Mouse (Mus musculus): ENCODE results near the gene Med8. TPM values are rescaled to one million over a fixed set of nuclear protein-coding genes. Genes with fewer than 3 reads are reported as not detected.

Med8 gene
- polyA plus RNA-seq, 1 experiment from 2014 or later: 101 TPM

DNA sequence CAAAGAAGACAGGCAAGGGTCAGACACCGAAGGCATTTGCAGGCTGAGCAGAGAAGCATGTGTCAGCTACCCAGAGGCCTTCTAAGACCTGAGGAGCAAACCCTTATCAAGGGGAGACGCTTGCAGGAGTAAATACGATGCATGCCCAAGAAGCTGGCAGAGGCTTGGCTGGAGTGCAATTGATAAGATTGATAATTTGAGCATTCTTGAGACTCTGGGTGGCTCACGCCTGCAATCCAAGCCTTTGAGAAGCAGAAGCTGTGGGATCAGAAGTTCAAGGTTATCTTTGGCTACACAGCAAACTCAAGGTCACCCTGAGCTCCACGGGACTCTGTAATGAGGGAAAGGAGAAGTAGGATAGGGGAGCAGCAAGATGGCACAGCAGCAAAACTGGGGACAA lies 7.2 kb upstream of the Med8 start:
- no peaks in the 10 kb centered on the region for H3K9me3 ChIP-seq (replicated peaks; ENCODE audit: control insufficient read depth, low read length, poor library complexity, severe bottlenecking)
- ATAC-seq: no peak
- no peaks in the 10 kb centered on the region for H3K27me3 ChIP-seq (ENCODE audit: control insufficient read depth, insufficient read depth, low read depth, low read length)
- no peak overlapping the region for H3K27ac ChIP-seq (ENCODE audit: low read length)
- H3K4me2 ChIP-seq (ENCODE audit: low read length): no peak overlapping the region
- no peaks in the 10 kb centered on the region for H3K4me1 ChIP-seq (ENCODE audit: control insufficient read depth, insufficient read depth, low read length)
- no peak overlapping the region for H3K4me3 ChIP-seq (ENCODE audit: low read depth, low read length)
- WGBS: 97% methylated on average over 5 of the region's 5 CpGs
- H3K36me3 ChIP-seq (ENCODE audit: control insufficient read depth, insufficient read depth, low read length): peaks cover 47% of the 10 kb centered on the region
- H3K9ac ChIP-seq (ENCODE audit: low read depth, low read length): no peak overlapping the region

DNA sequence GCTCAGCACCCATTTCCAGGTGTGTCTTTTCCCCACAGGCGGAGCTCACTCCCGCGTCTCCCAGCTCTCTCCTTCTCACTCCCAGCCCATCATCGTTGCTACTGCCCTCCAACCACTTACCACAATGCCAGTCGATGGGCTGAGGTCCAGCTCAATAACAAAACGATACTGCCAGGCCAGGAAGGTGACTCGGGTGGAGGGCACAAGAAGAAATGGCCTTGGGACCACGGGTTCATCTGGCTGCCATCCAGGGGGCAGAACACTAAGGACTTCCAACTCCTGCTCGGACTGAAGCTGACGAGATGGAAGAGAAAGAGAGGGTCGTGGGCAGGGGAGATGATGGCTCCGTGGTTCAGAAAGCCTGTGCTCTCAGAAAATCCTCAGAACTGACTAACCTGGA lies 6.4 kb upstream of the Med8 start:
- Histone ChIP-seq H3K4me3 (ENCODE audit: low read depth, low read length) (no peak overlapping the region), H3K9ac (ENCODE audit: low read depth, low read length) (no peak overlapping the region), H3K27ac (ENCODE audit: low read length) (no peak overlapping the region), H3K27me3 (ENCODE audit: control insufficient read depth, insufficient read depth, low read depth, low read length) (no peaks in the 10 kb centered on the region), H3K36me3 (ENCODE audit: control insufficient read depth, insufficient read depth, low read length) (peaks cover 44% of the 10 kb centered on the region), H3K4me2 (ENCODE audit: low read length) (no peak overlapping the region), H3K9me3 (replicated peaks; ENCODE audit: control insufficient read depth, low read length, poor library complexity, severe bottlenecking) (no peaks in the 10 kb centered on the region), H3K4me1 (ENCODE audit: control insufficient read depth, insufficient read depth, low read length) (peaks cover under 1% of the 10 kb centered on the region; the same call in 1 of the 2 replicates)
- ATAC-seq: no peak
- 91% methylated on average over 12 of the region's 12 CpGs for WGBS

DNA sequence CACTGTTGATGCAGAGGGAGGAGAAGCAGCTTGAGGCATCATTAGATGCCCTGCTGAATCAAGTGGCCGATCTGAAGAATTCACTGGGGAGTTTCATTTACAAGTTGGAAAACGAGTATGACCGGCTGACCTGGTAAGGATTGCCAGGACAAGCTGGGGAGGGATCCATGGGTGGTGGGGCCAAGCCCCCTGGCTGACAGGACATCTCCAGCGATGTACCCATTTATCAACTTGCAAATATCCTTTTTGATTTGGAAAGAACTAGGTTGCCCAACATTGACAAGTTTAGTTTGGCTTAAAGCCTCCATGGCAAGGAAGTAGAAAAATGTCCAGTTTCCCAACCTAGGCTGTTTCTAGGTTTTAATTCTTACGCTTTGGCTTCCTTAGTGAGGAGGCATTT lies 1.7 kb downstream of the Med8 start:
- H3K4me1 ChIP-seq (ENCODE audit: control insufficient read depth, insufficient read depth, low read length): peaks cover 18% of the 10 kb centered on the region
- no peak overlapping the region for H3K4me2 ChIP-seq (ENCODE audit: low read length)
- peaks cover 23% of the 10 kb centered on the region for H3K36me3 ChIP-seq (ENCODE audit: control insufficient read depth, insufficient read depth, low read length)
- no peak overlapping the region for H3K4me3 ChIP-seq (ENCODE audit: low read depth, low read length)
- 97% methylated on average over 5 of the region's 5 CpGs for WGBS
- H3K27me3 ChIP-seq (ENCODE audit: control insufficient read depth, insufficient read depth, low read depth, low read length): no peaks in the 10 kb centered on the region
- no peak for ATAC-seq
- no peak overlapping the region for H3K9ac ChIP-seq (ENCODE audit: low read depth, low read length)
- no peak overlapping the region for H3K27ac ChIP-seq (ENCODE audit: low read length)
- no peaks in the 10 kb centered on the region for H3K9me3 ChIP-seq (replicated peaks; ENCODE audit: control insufficient read depth, low read length, poor library complexity, severe bottlenecking)

DNA sequence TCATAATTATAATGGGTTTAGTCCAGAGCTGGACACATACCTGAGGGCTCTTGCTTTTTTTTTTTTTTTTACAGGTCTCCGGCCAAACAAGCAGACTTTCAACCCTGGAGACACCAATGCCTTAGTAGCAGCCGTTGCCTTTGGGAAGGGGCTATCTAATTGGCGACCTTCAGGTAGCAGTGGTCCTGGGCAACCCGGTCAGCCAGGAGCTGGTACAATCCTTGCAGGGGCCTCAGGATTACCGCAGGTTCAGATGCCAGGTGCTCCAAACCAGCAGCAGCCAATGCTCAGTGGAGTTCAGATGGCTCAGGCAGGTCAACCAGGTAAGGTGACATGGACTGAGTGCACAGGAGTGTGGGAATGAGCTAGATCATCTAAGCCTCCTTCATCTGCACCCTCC lies 4.4 kb downstream of the Med8 start:
- ATAC-seq: no peak
- Histone ChIP-seq H3K4me1 (ENCODE audit: control insufficient read depth, insufficient read depth, low read length) (peaks cover 10% of the 10 kb centered on the region), H3K27ac (ENCODE audit: low read length) (no peak overlapping the region), H3K9me3 (replicated peaks; ENCODE audit: control insufficient read depth, low read length, poor library complexity, severe bottlenecking) (no peaks in the 10 kb centered on the region), H3K9ac (ENCODE audit: low read depth, low read length) (no peak overlapping the region), H3K4me3 (ENCODE audit: low read depth, low read length) (no peak overlapping the region), H3K36me3 (ENCODE audit: control insufficient read depth, insufficient read depth, low read length) (peaks cover 32% of the 10 kb centered on the region), H3K27me3 (ENCODE audit: control insufficient read depth, insufficient read depth, low read depth, low read length) (no peaks in the 10 kb centered on the region), H3K4me2 (ENCODE audit: low read length) (no peak overlapping the region)
- WGBS: 96% methylated on average over 5 of the region's 5 CpGs

DNA sequence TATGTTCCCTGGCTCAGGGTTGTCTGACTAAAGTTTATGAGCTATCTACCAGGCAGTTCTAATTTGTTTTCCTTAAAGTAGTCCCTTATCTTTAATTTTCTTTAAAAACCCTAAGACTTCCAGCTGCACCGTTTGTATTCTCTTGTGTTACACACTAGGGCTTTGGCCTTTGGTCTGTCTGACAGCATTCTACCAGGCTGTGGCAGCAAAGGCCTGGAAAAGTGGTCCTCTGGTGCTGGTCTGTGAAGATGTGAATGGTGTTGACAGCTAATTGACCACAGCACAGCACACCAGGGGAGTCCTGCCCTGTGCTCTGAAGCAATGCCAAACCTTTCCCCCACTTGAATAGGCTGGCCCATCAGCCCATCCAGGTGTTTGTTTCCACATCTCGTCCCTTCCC lies 6.6 kb downstream of the Med8 start:
- Histone ChIP-seq H3K4me1 (ENCODE audit: control insufficient read depth, insufficient read depth, low read length) (no peaks in the 10 kb centered on the region), H3K27ac (ENCODE audit: low read length) (no peak overlapping the region), H3K4me2 (ENCODE audit: low read length) (no peak overlapping the region), H3K27me3 (ENCODE audit: control insufficient read depth, insufficient read depth, low read depth, low read length) (no peaks in the 10 kb centered on the region), H3K4me3 (ENCODE audit: low read depth, low read length) (no peak overlapping the region), H3K9ac (ENCODE audit: low read depth, low read length) (no peak overlapping the region), H3K36me3 (ENCODE audit: control insufficient read depth, insufficient read depth, low read length) (peaks cover 36% of the 10 kb centered on the region), H3K9me3 (replicated peaks; ENCODE audit: control insufficient read depth, low read length, poor library complexity, severe bottlenecking) (no peaks in the 10 kb centered on the region)
- no peak for ATAC-seq
- WGBS: 97% methylated on average over 2 of the region's 2 CpGs

DNA sequence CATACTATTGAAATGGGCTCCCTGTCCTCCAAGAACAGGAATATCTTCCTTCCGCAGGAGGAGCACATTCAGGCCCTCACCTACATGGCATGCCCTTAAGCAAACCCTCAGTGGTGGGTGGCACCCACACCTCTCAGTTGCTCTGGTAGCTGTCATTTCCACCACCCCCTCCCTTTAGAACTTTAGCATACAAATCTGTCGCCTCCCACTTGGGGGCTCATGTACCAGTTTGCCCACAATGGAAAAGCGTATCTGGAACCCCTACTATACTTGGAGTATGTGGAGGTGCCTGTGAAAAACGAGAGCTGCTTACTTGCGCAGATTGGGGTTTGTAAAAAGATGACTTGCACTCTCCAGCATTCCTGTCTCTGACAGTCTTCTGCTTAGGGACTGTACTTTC lies 7.2 kb downstream of the Med8 start:
- Histone ChIP-seq H3K9me3 (replicated peaks; ENCODE audit: control insufficient read depth, low read length, poor library complexity, severe bottlenecking) (no peaks in the 10 kb centered on the region), H3K27me3 (ENCODE audit: control insufficient read depth, insufficient read depth, low read depth, low read length) (no peaks in the 10 kb centered on the region), H3K9ac (ENCODE audit: low read depth, low read length) (no peak overlapping the region), H3K36me3 (ENCODE audit: control insufficient read depth, insufficient read depth, low read length) (peaks cover 36% of the 10 kb centered on the region), H3K4me1 (ENCODE audit: control insufficient read depth, insufficient read depth, low read length) (no peaks in the 10 kb centered on the region), H3K4me3 (ENCODE audit: low read depth, low read length) (no peak overlapping the region), H3K4me2 (ENCODE audit: low read length) (no peak overlapping the region), H3K27ac (ENCODE audit: low read length) (no peak overlapping the region)
- no peak for ATAC-seq
- 94% methylated on average over 5 of the region's 5 CpGs for WGBS

DNA sequence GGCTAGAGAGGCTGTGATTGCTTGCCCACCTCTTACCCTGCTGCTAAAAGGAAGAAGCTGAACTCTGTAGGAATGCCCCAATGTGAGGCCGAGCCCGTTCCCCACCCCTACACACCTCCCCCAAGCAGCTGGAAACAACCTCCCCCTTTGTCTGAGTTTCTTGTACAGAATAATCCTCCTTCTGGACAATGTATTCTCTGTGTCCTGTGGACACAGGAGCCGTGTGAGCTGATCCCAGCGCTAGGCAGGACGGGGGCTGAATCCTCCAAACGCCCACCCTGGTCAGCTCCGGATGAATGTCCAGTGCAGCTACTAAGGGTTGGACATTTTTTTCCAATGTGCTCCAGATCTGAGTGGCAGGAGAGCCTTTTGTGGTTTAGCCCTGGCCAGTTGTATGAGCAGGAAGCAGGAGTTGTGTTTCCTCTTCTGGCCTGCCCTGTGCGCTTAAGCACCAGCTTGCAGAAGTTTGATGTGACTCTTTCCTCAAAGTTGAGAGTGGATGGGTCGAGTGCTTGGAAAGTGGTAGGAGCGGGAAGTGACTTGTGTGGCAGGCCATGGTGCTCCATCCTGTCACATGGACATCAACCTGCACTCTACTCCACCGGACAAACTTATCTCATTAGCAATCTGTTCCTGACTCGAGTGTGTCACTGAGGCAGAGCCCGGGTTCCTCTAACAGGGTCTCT lies 8.1 kb downstream of the Med8 start:
- Histone ChIP-seq H3K9me3 (replicated peaks; ENCODE audit: control insufficient read depth, low read length, poor library complexity, severe bottlenecking) (no peaks in the 10 kb centered on the region), H3K36me3 (ENCODE audit: control insufficient read depth, insufficient read depth, low read length) (peaks cover 32% of the 10 kb centered on the region), H3K9ac (ENCODE audit: low read depth, low read length) (no peak overlapping the region), H3K27ac (ENCODE audit: low read length) (no peak overlapping the region), H3K4me1 (ENCODE audit: control insufficient read depth, insufficient read depth, low read length) (no peaks in the 10 kb centered on the region), H3K4me3 (ENCODE audit: low read depth, low read length) (no peak overlapping the region), H3K4me2 (ENCODE audit: low read length) (no peak overlapping the region), H3K27me3 (ENCODE audit: control insufficient read depth, insufficient read depth, low read depth, low read length) (no peaks in the 10 kb centered on the region)
- no peak for ATAC-seq
- WGBS: 79% methylated on average over 13 of the region's 13 CpGs

DNA sequence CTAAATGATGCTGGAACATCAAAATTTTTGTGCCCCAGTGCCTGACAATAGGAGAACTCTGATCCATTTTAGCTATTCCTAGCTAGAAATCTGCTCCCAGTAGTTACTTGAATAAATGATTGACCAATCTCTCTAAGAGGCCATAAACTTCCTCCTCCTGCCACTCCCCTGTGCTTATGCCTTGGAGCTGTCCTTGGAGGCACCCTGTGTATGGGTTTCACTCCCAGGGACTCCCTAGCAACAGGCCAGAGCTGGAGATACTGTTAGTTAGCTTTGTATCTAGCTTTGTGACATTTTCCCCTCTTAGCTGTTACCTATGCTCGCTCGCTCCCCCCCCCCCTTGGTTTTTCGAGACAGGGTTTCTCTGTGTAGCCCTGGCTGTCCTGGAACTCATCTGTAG lies 12.2 kb downstream of the Med8 start:
- Histone ChIP-seq H3K27me3 (ENCODE audit: control insufficient read depth, insufficient read depth, low read depth, low read length) (no peaks in the 10 kb centered on the region), H3K4me2 (ENCODE audit: low read length) (no peak overlapping the region), H3K36me3 (ENCODE audit: control insufficient read depth, insufficient read depth, low read length) (peaks cover 14% of the 10 kb centered on the region), H3K9me3 (replicated peaks; ENCODE audit: control insufficient read depth, low read length, poor library complexity, severe bottlenecking) (no peaks in the 10 kb centered on the region), H3K9ac (ENCODE audit: low read depth, low read length) (no peak overlapping the region), H3K4me1 (ENCODE audit: control insufficient read depth, insufficient read depth, low read length) (no peaks in the 10 kb centered on the region), H3K27ac (ENCODE audit: low read length) (no peak overlapping the region), H3K4me3 (ENCODE audit: low read depth, low read length) (no peak overlapping the region)
- 97% methylated on average over 3 of the region's 3 CpGs for WGBS
- ATAC-seq: no peak

DNA sequence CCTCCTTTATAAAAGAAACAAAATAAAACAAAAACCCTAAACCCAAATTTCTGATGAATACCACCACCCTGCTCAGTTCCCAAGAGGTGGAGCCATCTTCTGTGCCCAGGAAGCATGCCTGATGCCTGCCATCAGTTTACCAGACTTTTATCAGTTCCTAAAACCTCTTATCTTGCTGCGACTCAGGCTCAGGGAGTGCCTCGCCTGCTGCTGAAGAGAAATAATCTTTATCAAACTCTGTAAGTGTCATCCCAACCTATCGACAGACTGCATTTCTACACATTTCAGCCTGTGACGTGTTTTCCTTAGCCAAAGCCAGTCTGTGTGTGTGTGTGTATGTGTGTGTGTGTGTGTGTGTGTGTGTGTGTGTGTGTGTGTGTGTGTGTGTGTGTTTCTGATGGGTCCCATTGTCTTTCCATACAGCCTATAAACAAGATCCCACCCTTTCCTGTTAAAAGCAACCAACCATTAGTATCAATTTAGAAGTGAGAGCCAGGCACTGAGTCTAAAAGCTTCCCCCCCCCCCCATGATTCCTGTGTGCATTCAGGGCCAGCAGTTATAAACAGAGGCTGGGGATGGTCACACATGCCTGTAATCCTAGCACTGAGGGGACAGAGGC lies 15.5 kb downstream of the Med8 start:
- Histone ChIP-seq H3K4me1 (ENCODE audit: control insufficient read depth, insufficient read depth, low read length) (peaks cover 10% of the 10 kb centered on the region), H3K9me3 (replicated peaks; ENCODE audit: control insufficient read depth, low read length, poor library complexity, severe bottlenecking) (no peaks in the 10 kb centered on the region), H3K27ac (ENCODE audit: low read length) (no peak overlapping the region), H3K36me3 (ENCODE audit: control insufficient read depth, insufficient read depth, low read length) (peaks cover 8% of the 10 kb centered on the region; the same call in 1 of the 2 replicates), H3K4me3 (ENCODE audit: low read depth, low read length) (no peak overlapping the region), H3K27me3 (ENCODE audit: control insufficient read depth, insufficient read depth, low read depth, low read length) (no peaks in the 10 kb centered on the region), H3K9ac (ENCODE audit: low read depth, low read length) (no peak overlapping the region), H3K4me2 (ENCODE audit: low read length) (no peak overlapping the region)
- ATAC-seq: no peak
- WGBS: 90% methylated on average over 4 of the region's 4 CpGs

Data from midbrain, embryonic 16.5 days (tissue).